Mouse (Mus musculus) kidney, embryonic 14.5 days (tissue): ENCODE measurements around the gene Fxyd1. TPM values are rescaled to one million over a fixed set of nuclear protein-coding genes. Genes with fewer than 3 reads are reported as not detected.

Experiments used
- ATAC-seq: fragments of 200-750 bp; cut with Nextera tagmentation; 2 replicates; pipeline ENCODE4 v1.8.0; 2017; ENCODE audit warnings: moderate number of reproducible peaks, mild to moderate bottlenecking, moderate TSS enrichment, moderate library complexity; ENCODE audit not compliant: low FRiP score, low TSS enrichment
- H3K27ac ChIP-seq: fragments of 300-500 bp; sonication (generic); 2 replicates; pipeline ENCODE4 v1.5.1; 2014; ENCODE audit warnings: low read depth, mild to moderate bottlenecking, low read length, moderate library complexity, mixed read lengths
- H3K27me3 ChIP-seq: fragments of 300-500 bp; sonication (generic); 2 replicates; pipeline ENCODE4 v1.6.1; 2014; ENCODE audit warnings: mild to moderate bottlenecking, low read length; ENCODE audit not compliant: control insufficient read depth, insufficient read depth
- H3K36me3 ChIP-seq: fragments of 300-500 bp; sonication (generic); 2 replicates; pipeline ENCODE4 v1.6.1; 2014; ENCODE audit warnings: low read length, mixed read lengths; ENCODE audit not compliant: control insufficient read depth, insufficient read depth
- H3K4me1 ChIP-seq: fragments of 300-500 bp; sonication (generic); 2 replicates; pipeline ENCODE4 v1.6.1; 2014; ENCODE audit warnings: low read length, mixed read lengths; ENCODE audit not compliant: control insufficient read depth, insufficient read depth
- H3K4me2 ChIP-seq: fragments of 300-500 bp; sonication (generic); replicated peaks from 2 replicates; pipeline ENCODE4 v1.6.1; 2014; ENCODE audit warnings: low read depth, mild to moderate bottlenecking, low read length
- H3K4me3 ChIP-seq: fragments of 300-500 bp; sonication (generic); 2 replicates; pipeline ENCODE4 v1.5.1; 2014; ENCODE audit warnings: mild to moderate bottlenecking, low read length
- H3K9ac ChIP-seq: fragments of 300-500 bp; sonication (generic); 2 replicates; pipeline ENCODE4 v1.6.1; 2014; ENCODE audit warnings: low read depth, mild to moderate bottlenecking, low read length, moderate library complexity
- H3K9me3 ChIP-seq: fragments of 300-500 bp; sonication (generic); 2 replicates; pipeline ENCODE4 v1.6.1; 2016; ENCODE audit warnings: low read length; ENCODE audit not compliant: control insufficient read depth
- WGBS: fragments of 180-500 bp; shearing (Covaris S2); extraction: QIAGEN DNeasy Blood & Tissue Kit; methylation state at CpG from one replicate; pipeline ENCODE4 v1.1.7; 2014; 5-methylcytosine and 5-hydroxymethylcytosine counted together
- polyA plus RNA-seq: library from polyadenylated mRNA; unstranded; fragments of >200 nt; fragmentation: Nextera tagmentation; extraction: Ambion mirVana; gene quantifications from 2 replicates; pipeline ENCODE4 v1.2.1, GENCODE M21; 2014

The Fxyd1 gene
- 29.8 and 46.3 TPM in 2 replicates for polyA plus RNA-seq

- WGBS: 61% methylated on average over 2 of the region's 2 CpGs
- Histone ChIP-seq H3K4me1 (peaks cover 27% of the 10 kb centered on the region), H3K9me3 (no peaks in the 10 kb centered on the region), H3K27me3 (peaks cover 14% of the 10 kb centered on the region), H3K36me3 (no peaks in the 10 kb centered on the region), H3K27ac (no peak within 1 kb of the TSS), H3K4me2 (no peak within 1 kb of the TSS), H3K9ac (no peak within 1 kb of the TSS; the same call in 1 of the 2 replicates), H3K4me3 (no peak within 1 kb of the TSS)
- no peak for ATAC-seq
Measured at GRCm38 (mm10) chr7:31057071-31057470, at the start of gene Fxyd1. Gene Fxyd1, minus strand, starts transcription at chr7:31057199.

- Histone ChIP-seq H3K27me3 (no peaks in the 10 kb centered on the region), H3K4me2 (no peak overlapping the region), H3K9ac (no peak overlapping the region), H3K9me3 (no peaks in the 10 kb centered on the region), H3K27ac (no peak overlapping the region), H3K36me3 (no peaks in the 10 kb centered on the region), H3K4me1 (peaks cover 4% of the 10 kb centered on the region; the same call in 1 of the 2 replicates), H3K4me3 (no peak overlapping the region)
- 45% methylated on average over 3 of the region's 3 CpGs for WGBS
- ATAC-seq: no peak
Measured at GRCm38 (mm10) chr7:31106166-31106565, 49.2 kb upstream of the Fxyd1 start.

GRCm38 (mm10) chr7:31105061-31105768, 48.2 kb upstream of the Fxyd1 start:
- WGBS: 49% methylated on average over 15 of the region's 15 CpGs
- no peak for ATAC-seq
- H3K9ac ChIP-seq: no peak overlapping the region
- no peak overlapping the region for H3K27ac ChIP-seq
- no peaks in the 10 kb centered on the region for H3K4me1 ChIP-seq
- no peaks in the 10 kb centered on the region for H3K36me3 ChIP-seq
- no peaks in the 10 kb centered on the region for H3K9me3 ChIP-seq
- no peak overlapping the region for H3K4me3 ChIP-seq
- no peaks in the 10 kb centered on the region for H3K27me3 ChIP-seq
- H3K4me2 ChIP-seq: no peak overlapping the region

- ATAC-seq: no peak
- H3K4me1 ChIP-seq: no peaks in the 10 kb centered on the region
- H3K27ac ChIP-seq: no peak overlapping the region
- H3K27me3 ChIP-seq: no peaks in the 10 kb centered on the region
- WGBS: 85% methylated on average over 14 of the region's 14 CpGs
- H3K9me3 ChIP-seq: no peaks in the 10 kb centered on the region; the same call in 1 of the 2 replicates
- H3K4me2 ChIP-seq: no peak overlapping the region
- no peak overlapping the region for H3K4me3 ChIP-seq
- H3K36me3 ChIP-seq: no peaks in the 10 kb centered on the region
- H3K9ac ChIP-seq: no peak overlapping the region
Measured at GRCm38 (mm10) chr7:31100786-31101185, 43.8 kb upstream of the Fxyd1 start.

GRCm38 (mm10) chr7:31099612-31099982, 42.6 kb upstream of the Fxyd1 start:
- Histone ChIP-seq H3K9ac (no peak overlapping the region), H3K27ac (no peak overlapping the region), H3K4me3 (no peak overlapping the region), H3K27me3 (no peaks in the 10 kb centered on the region), H3K4me1 (no peaks in the 10 kb centered on the region), H3K4me2 (no peak overlapping the region), H3K36me3 (no peaks in the 10 kb centered on the region), H3K9me3 (no peaks in the 10 kb centered on the region; the same call in 1 of the 2 replicates)
- 86% methylated on average over 6 of the region's 6 CpGs for WGBS
- ATAC-seq: no peak

- Histone ChIP-seq H3K4me3 (no peak overlapping the region), H3K4me2 (no peak overlapping the region), H3K27me3 (no peaks in the 10 kb centered on the region), H3K4me1 (no peaks in the 10 kb centered on the region), H3K9ac (no peak overlapping the region), H3K36me3 (no peaks in the 10 kb centered on the region), H3K27ac (no peak overlapping the region), H3K9me3 (no peaks in the 10 kb centered on the region; the same call in 1 of the 2 replicates)
- no peak for ATAC-seq
- WGBS: 75% methylated on average over 22 of the region's 22 CpGs
Measured at GRCm38 (mm10) chr7:31098697-31099611, 42.0 kb upstream of the Fxyd1 start.

- H3K27ac ChIP-seq: no peak overlapping the region
- peak overlapping the region; percentile 33 for H3K4me2 ChIP-seq
- 0 out of 2 replicates have a peak overlapping the region, but pooled peaks have one; percentile 12 for H3K9ac ChIP-seq
- ATAC-seq: peak; percentile 92
- H3K4me3 ChIP-seq: peak overlapping the region; percentile 13; the same call in 1 of the 2 replicates
- H3K4me1 ChIP-seq: no peaks in the 10 kb centered on the region
- no peaks in the 10 kb centered on the region for H3K27me3 ChIP-seq
- H3K36me3 ChIP-seq: no peaks in the 10 kb centered on the region
- WGBS: 37% methylated on average over 19 of the region's 20 CpGs
- H3K9me3 ChIP-seq: no peaks in the 10 kb centered on the region; the same call in 1 of the 2 replicates
Measured at GRCm38 (mm10) chr7:31097583-31098248, 40.7 kb upstream of the Fxyd1 start.

- 74% methylated on average over 9 of the region's 9 CpGs for WGBS
- Histone ChIP-seq H3K4me2 (no peak overlapping the region), H3K27ac (no peak overlapping the region), H3K9ac (no peak overlapping the region), H3K36me3 (no peaks in the 10 kb centered on the region), H3K4me1 (no peaks in the 10 kb centered on the region), H3K9me3 (no peaks in the 10 kb centered on the region; the same call in 1 of the 2 replicates), H3K4me3 (no peak overlapping the region), H3K27me3 (no peaks in the 10 kb centered on the region)
- ATAC-seq: no peak
Measured at GRCm38 (mm10) chr7:31096892-31097564, 40.0 kb upstream of the Fxyd1 start.
